Mouse (Mus musculus): ENCODE measurements at regions not wholly inside any gene's neighbourhood (a gene's known extent, or its start where the extent isn't known, plus 50 kb on each side); places are given as distances from the start of the nearest gene placed in this dataset.

GRCm38 (mm10) chr10:107966996-107967395 is 55.1 kb upstream of the Otogl start:
- no peaks in the 10 kb centered on the region for H3K9me3 ChIP-seq (ENCODE audit: control insufficient read depth, low read length)
- no peak overlapping the region for H3K9ac ChIP-seq (ENCODE audit: low read depth, low read length)
- WGBS: 92% methylated on average over 11 of the region's 11 CpGs
- H3K4me3 ChIP-seq (ENCODE audit: low read depth, low read length): no peak overlapping the region
- H3K27me3 ChIP-seq (ENCODE audit: control insufficient read depth, insufficient read depth, low read length): no peaks in the 10 kb centered on the region
- no peaks in the 10 kb centered on the region for H3K4me1 ChIP-seq (replicated peaks; ENCODE audit: control insufficient read depth, insufficient read depth, low read length)
- ATAC-seq (ENCODE audit: low FRiP score) (no peak), DNase-seq (ENCODE audit: low spot score) (no peak)
- no peaks in the 10 kb centered on the region for H3K36me3 ChIP-seq (ENCODE audit: control insufficient read depth, insufficient read depth, low read length)
- H3K4me2 ChIP-seq (replicated peaks; ENCODE audit: low read depth, low read length): no peak overlapping the region
- H3K27ac ChIP-seq (ENCODE audit: low read depth, low read length): no peak overlapping the region

GRCm38 (mm10) chr10:107964022-107964421 is 52.1 kb upstream of the Otogl start:
- Histone ChIP-seq H3K4me2 (replicated peaks; ENCODE audit: low read depth, low read length) (no peak overlapping the region), H3K27ac (ENCODE audit: low read depth, low read length) (no peak overlapping the region), H3K9me3 (ENCODE audit: control insufficient read depth, low read length) (no peaks in the 10 kb centered on the region), H3K9ac (ENCODE audit: low read depth, low read length) (no peak overlapping the region), H3K27me3 (ENCODE audit: control insufficient read depth, insufficient read depth, low read length) (no peaks in the 10 kb centered on the region), H3K4me3 (ENCODE audit: low read depth, low read length) (no peak overlapping the region), H3K36me3 (ENCODE audit: control insufficient read depth, insufficient read depth, low read length) (no peaks in the 10 kb centered on the region), H3K4me1 (replicated peaks; ENCODE audit: control insufficient read depth, insufficient read depth, low read length) (no peaks in the 10 kb centered on the region)
- no peak for ATAC-seq (ENCODE audit: low FRiP score)
- 85% methylated on average over 1 of the region's 1 CpGs for WGBS
- no peak for DNase-seq (ENCODE audit: low spot score)

- 90% methylated on average over 3 of the region's 3 CpGs for WGBS
- no peaks in the 10 kb centered on the region for H3K4me1 ChIP-seq (replicated peaks; ENCODE audit: control insufficient read depth, insufficient read depth, low read length)
- H3K4me3 ChIP-seq (ENCODE audit: low read depth, low read length): no peak overlapping the region
- no peaks in the 10 kb centered on the region for H3K9me3 ChIP-seq (ENCODE audit: control insufficient read depth, low read length)
- no peak overlapping the region for H3K9ac ChIP-seq (ENCODE audit: low read depth, low read length)
- H3K27me3 ChIP-seq (ENCODE audit: control insufficient read depth, insufficient read depth, low read length): no peaks in the 10 kb centered on the region
- H3K36me3 ChIP-seq (ENCODE audit: control insufficient read depth, insufficient read depth, low read length): no peaks in the 10 kb centered on the region
- DNase-seq (ENCODE audit: low spot score): no peak
- ATAC-seq (ENCODE audit: low FRiP score): no peak
- no peak overlapping the region for H3K4me2 ChIP-seq (replicated peaks; ENCODE audit: low read depth, low read length)
- H3K27ac ChIP-seq (ENCODE audit: low read depth, low read length): no peak overlapping the region
These were observed 50.2 kb upstream of the Otogl start for GRCm38 (mm10) chr10:107962130-107962529.
